Mouse (Mus musculus) embryonic fibroblast, embryonic 13.5 days (primary cell): ENCODE measurements around the gene Ppp2r1b. TPM values are rescaled to one million over a fixed set of nuclear protein-coding genes. Genes with fewer than 3 reads are reported as not detected.

Experiments used
- H3K27ac ChIP-seq: 2 replicates; pipeline ENCODE4 v1.5.1; 2012; ENCODE audit warnings: low read length, control low read depth, inconsistent platforms; ENCODE audit not compliant: insufficient read depth
- H3K4me1 ChIP-seq: 2 replicates; pipeline ENCODE4 v1.6.1; 2011; ENCODE audit warnings: low read length; ENCODE audit not compliant: control insufficient read depth, insufficient read depth
- H3K4me3 ChIP-seq: 2 replicates; pipeline ENCODE4 v1.5.1; 2011; ENCODE audit warnings: mild to moderate bottlenecking, control low read depth, low read length; ENCODE audit not compliant: insufficient read depth
- CTCF ChIP-seq: IDR thresholded peaks from 2 replicates; pipeline ENCODE4 v1.5.1; 2011; ENCODE audit warnings: mild to moderate bottlenecking, control low read depth, low read length, moderate library complexity, borderline replicate concordance; ENCODE audit not compliant: insufficient read depth
- POLR2A ChIP-seq: IDR thresholded peaks from 2 replicates; pipeline ENCODE4 v1.6.1; 2011; ENCODE audit warnings: low read depth, mild to moderate bottlenecking, control low read depth, low read length, moderate library complexity
- polyA plus RNA-seq: library from polyadenylated mRNA; stranded (reverse); fragments of >200 nt; gene quantifications from 2 replicates; pipeline ENCODE4 v1.2.4, GENCODE M21; 2011; ENCODE audit warnings: low read depth; ENCODE audit not compliant: missing spikeins, insufficient read length

The Ppp2r1b gene
- 32.0 and 33.9 TPM in 2 replicates for polyA plus RNA-seq

- Histone ChIP-seq H3K27ac (no peak within 1 kb of the TSS), H3K4me3 (no peak within 1 kb of the TSS), H3K4me1 (no peaks in the 10 kb centered on the region)
- TF ChIP-seq CTCF (no peak), POLR2A (no peak)
Observed at GRCm38 (mm10) chr9:50845081-50845480, at the start of gene Ppp2r1b. Gene Ppp2r1b, plus strand, starts transcription at chr9:50845301.

- TF ChIP-seq CTCF, result no peak
- H3K4me1 ChIP-seq, result no peaks in the 10 kb centered on the region
- H3K27ac ChIP-seq, result no peak overlapping the region
- H3K4me3 ChIP-seq, result no peak overlapping the region
Observed at GRCm38 (mm10) chr9:50796776-50797175, 48.3 kb upstream of the Ppp2r1b start.

- Histone ChIP-seq H3K27ac (no peak overlapping the region), H3K4me1 (no peaks in the 10 kb centered on the region), H3K4me3 (no peak overlapping the region)
- TF ChIP-seq POLR2A, result no peak
- TF ChIP-seq CTCF, result no peak
Observed at GRCm38 (mm10) chr9:50797641-50798040, 47.5 kb upstream of the Ppp2r1b start.

- no peak overlapping the region for H3K27ac ChIP-seq
- no peak overlapping the region for H3K4me3 ChIP-seq
- TF ChIP-seq POLR2A (no peak), CTCF (no peak)
- H3K4me1 ChIP-seq, result no peaks in the 10 kb centered on the region
Observed at GRCm38 (mm10) chr9:50798368-50798767, 46.7 kb upstream of the Ppp2r1b start.

GRCm38 (mm10) chr9:50800985-50801384, 44.1 kb upstream of the Ppp2r1b start:
- TF ChIP-seq POLR2A, result no peak
- peak; percentile 69; the same call in 1 of the 2 replicates for TF ChIP-seq CTCF
- Histone ChIP-seq H3K4me1 (no peaks in the 10 kb centered on the region), H3K4me3 (no peak overlapping the region), H3K27ac (no peak overlapping the region)

- TF ChIP-seq CTCF (no peak), POLR2A (no peak)
- no peak overlapping the region for H3K4me3 ChIP-seq
Observed at GRCm38 (mm10) chr9:50803055-50803671, 41.9 kb upstream of the Ppp2r1b start.

GRCm38 (mm10) chr9:50808471-50808870, 36.6 kb upstream of the Ppp2r1b start:
- Histone ChIP-seq H3K4me3 (no peak overlapping the region), H3K27ac (no peak overlapping the region), H3K4me1 (no peaks in the 10 kb centered on the region)
- TF ChIP-seq POLR2A (no peak), CTCF (no peak)

More at GRCm38 (mm10) chr9:50803055-50803671, 41.9 kb upstream of the Ppp2r1b start:
- no peaks in the 10 kb centered on the region for H3K4me1 ChIP-seq
- H3K27ac ChIP-seq, result no peak overlapping the region

GRCm38 (mm10) chr9:50809146-50809545, 36.0 kb upstream of the Ppp2r1b start:
- Histone ChIP-seq H3K27ac (no peak overlapping the region), H3K4me3 (no peak overlapping the region), H3K4me1 (no peaks in the 10 kb centered on the region)
- TF ChIP-seq POLR2A (no peak), CTCF (no peak)

- no peak for TF ChIP-seq CTCF
- no peak for TF ChIP-seq POLR2A
- Histone ChIP-seq H3K27ac (no peak overlapping the region), H3K4me3 (no peak overlapping the region), H3K4me1 (no peaks in the 10 kb centered on the region)
Observed at GRCm38 (mm10) chr9:50811187-50811586, 33.9 kb upstream of the Ppp2r1b start.

- no peak overlapping the region for H3K4me3 ChIP-seq
- H3K4me1 ChIP-seq, result no peaks in the 10 kb centered on the region
- no peak overlapping the region for H3K27ac ChIP-seq
- TF ChIP-seq CTCF, result no peak
- no peak for TF ChIP-seq POLR2A
Observed at GRCm38 (mm10) chr9:50811746-50812145, 33.4 kb upstream of the Ppp2r1b start.
